In genomic region chr10:82860181-82860928, GRCm38 (mm10) we compare ENCODE assay signal across 8 mouse cellular contexts. TPM values are rescaled to one million over a fixed set of nuclear protein-coding genes. Genes with fewer than 3 reads are reported as not detected.
A peak's percentile ranks its signal among the peaks of the same experiment; 100 is the strongest.
DNase-seq lines count a peak whose midpoint lies in the region; ATAC-seq lines count a peak whose summit lies in the region.

No protein-coding gene starts in this region.

- peak; percentile 48 for ATAC-seq in activated CD4-positive, CD25-positive, alpha-beta regulatory T cell, adult 4 months
- ATAC-seq in hindbrain, embryonic 15.5 days (ENCODE audit: low FRiP score, low read depth), result peak; percentile 71
- ATAC-seq in megakaryocyte progenitor cell, adult 5-6 weeks (replicated peaks; ENCODE audit: poor library complexity), result peak; percentile 26

- H3K36me3 ChIP-seq in hindbrain, embryonic 15.5 days, result 0 out of 2 replicates have a peak, but pooled peaks cover 5% of the 10 kb centered on the region

- DNase-seq in cerebellum, postnatal 25 days, result peak; percentile 83 to 87
- peak; percentile 58 for DNase-seq in gastrocnemius, adult 18-20 months (ENCODE audit: low spot score)
- DNase-seq in left cerebral cortex, postnatal 14 days (ENCODE audit: low spot score in 2 of 2), result peak; percentile 30 to 40
- peak; percentile 45 to 64 for DNase-seq in right cerebral cortex, adult 2 months (ENCODE audit: low spot score in 2 of 2)
- peak; percentile 69 for DNase-seq in urinary bladder, postnatal 25 days (ENCODE audit: low spot score)

- H3K4me2 ChIP-seq in hindbrain, embryonic 15.5 days, result peak overlapping the region; percentile 86

- no peaks in the 10 kb centered on the region for H3K27me3 ChIP-seq in hindbrain, embryonic 15.5 days

- H3K4me1 ChIP-seq in hindbrain, embryonic 15.5 days (replicated peaks), result peaks cover 36% of the 10 kb centered on the region

- intact Hi-C loops in left cerebral cortex, postnatal 14 days (cut with DNase I), result loop anchor here (5.0 kb wide), 2 partner anchors 38 to 98 kb away; partner anchors contain the start of gene Nfyb

- H3K9me3 ChIP-seq in hindbrain, embryonic 15.5 days, result no peaks in the 10 kb centered on the region

- peak overlapping the region; percentile 90 for H3K27ac ChIP-seq in hindbrain, embryonic 15.5 days (replicated peaks)

- peak overlapping the region; percentile 64 for H3K4me3 ChIP-seq in hindbrain, embryonic 15.5 days

- 0% methylated on average over 47 of the region's 50 CpGs for WGBS in hindbrain, embryonic 15.5 days

- peak overlapping the region; percentile 83 for H3K9ac ChIP-seq in hindbrain, embryonic 15.5 days

RNA-seq across cellular contexts. Expression of gene Eid3, which starts 6.1 kb away (rescaled TPM):
- 1 to 10 TPM in 1 of 2 experiments, under 1 TPM in 1; 0.76 to 1.2 TPM for polyA plus RNA-seq in activated CD4-positive, CD25-positive, alpha-beta regulatory T cell, adult 4 months (2017; shearing (Covaris generic))
- total RNA-seq in gastrocnemius, adult 18-20 months (2021), result 1 to 10 TPM in 1 of 2 experiments, under 1 TPM in 1; 0.90 to 1.1 TPM
- 0.34 and 0.45 TPM in 2 replicates for polyA plus RNA-seq in hindbrain, embryonic 15.5 days (2015; fragmentation: Nextera tagmentation; extraction: Ambion mirVana)
- 1 to 10 TPM; 1.1 to 2.2 TPM for total RNA-seq in left cerebral cortex, postnatal 14 days (2021)
- 3.0 and 3.6 TPM in 2 replicates for total RNA-seq in megakaryocyte progenitor cell, adult 5-6 weeks (2015)
- 3.1 and 4.7 TPM in 2 replicates for total RNA-seq in megakaryocyte progenitor cell, adult 5-6 weeks (2017)

RNA-seq across cellular contexts. Expression of gene Txnrd1, which starts 26.6 kb away (rescaled TPM):
- polyA plus RNA-seq in activated CD4-positive, CD25-positive, alpha-beta regulatory T cell, adult 4 months (2017; shearing (Covaris generic)), result 10 to 100 TPM; 27.5 to 28.0 TPM
- total RNA-seq in gastrocnemius, adult 18-20 months (2021), result 10 to 100 TPM; 52.6 to 65.1 TPM
- 103 and 105 TPM in 2 replicates for polyA plus RNA-seq in hindbrain, embryonic 15.5 days (2015; fragmentation: Nextera tagmentation; extraction: Ambion mirVana)
- 10 to 100 TPM; 45.6 to 48.6 TPM for total RNA-seq in left cerebral cortex, postnatal 14 days (2021)
- total RNA-seq in megakaryocyte progenitor cell, adult 5-6 weeks (2015), result 50.6 and 56.6 TPM in 2 replicates
- 96.0 and 102 TPM in 2 replicates for total RNA-seq in megakaryocyte progenitor cell, adult 5-6 weeks (2017)

Comparison
In these comparisons a context has a peak if more than half of its experiments do, and no peak if none do; other contexts are left out.
1. Peak in every context shown above with its lines: DNase-seq, ATAC-seq, H3K4me3 ChIP-seq and H3K27ac ChIP-seq.
2. DNase-seq: peak in every context shown above with its lines; median percentile 85 in cerebellum, postnatal 25 days; 69 in urinary bladder, postnatal 25 days; 58 in gastrocnemius, adult 18-20 months; 54 in right cerebral cortex, adult 2 months; 35 in left cerebral cortex, postnatal 14 days.